Mouse (Mus musculus) left cerebral cortex, adult 18-20 months (tissue): ENCODE data around the gene Lhx9. TPM values are rescaled to one million over a fixed set of nuclear protein-coding genes. Genes with fewer than 3 reads are reported as not detected.

Source experiments
- DNase-seq, 2 experiments: peaks; one replicate each; pipeline ENCODE4 v3.0.0; 2021 to 2022; ENCODE audit warnings: low spot score in 2 of 2, mixed read lengths in 1 of 2
- long read RNA-seq, 2 experiments: library from polyadenylated mRNA; stranded (forward); transcript quantifications; one replicate each; pipeline ENCODE4 v2.0.0; 2021
- total RNA-seq, 2 experiments: library from RNA; stranded (reverse); gene quantifications; 2 replicates each; pipeline ENCODE4 v1.2.3; 2021

Lhx9 gene
- total RNA-seq = under 1 TPM; 0.70 to 1.00 TPM
- long read RNA-seq, experiment 1, partial matches to known transcripts = 1 of 1 reads
- long read RNA-seq, experiment 1, other reads (novel, unspliced or antisense) = 0 of 1 reads
- long read RNA-seq, experiment 2 = 0 reads

- no peak for DNase-seq
These were observed at the start of gene Lhx9 for GRCm38 (mm10) chr1:138848511-138849109. TSS of gene Lhx9 (minus strand) at chr1:138848577.

- DNase-seq = no peak
These were observed 47.7 kb upstream of the Lhx9 start for GRCm38 (mm10) chr1:138896088-138896487.

GRCm38 (mm10) chr1:138877470-138878254 lies 29.3 kb upstream of the Lhx9 start:
- no peak for DNase-seq

- no peak for DNase-seq
These were observed 28.1 kb upstream of the Lhx9 start for GRCm38 (mm10) chr1:138876371-138877045.

- DNase-seq = peak; percentile 66 to 77
These were observed 7.9 kb upstream of the Lhx9 start, which contains the start of gene 2310009B15Rik for GRCm38 (mm10) chr1:138856101-138856950. TSS of gene 2310009B15Rik (minus strand) at chr1:138856852.

- no peak for DNase-seq
These were observed 2.4 kb upstream of the Lhx9 start for GRCm38 (mm10) chr1:138850823-138851222.

- no peak for DNase-seq
These were observed 1.8 kb upstream of the Lhx9 start for GRCm38 (mm10) chr1:138850161-138850539.

GRCm38 (mm10) chr1:138849531-138850160 lies 1.3 kb upstream of the Lhx9 start:
- DNase-seq = no peak

- DNase-seq = no peak
These were observed 351 bp downstream of the Lhx9 start for GRCm38 (mm10) chr1:138848026-138848425.

- no peak for DNase-seq
These were observed 1.2 kb downstream of the Lhx9 start for GRCm38 (mm10) chr1:138847146-138847545.

GRCm38 (mm10) chr1:138846581-138846980 lies 1.8 kb downstream of the Lhx9 start:
- DNase-seq = no peak

- no peak for DNase-seq
These were observed 2.2 kb downstream of the Lhx9 start for GRCm38 (mm10) chr1:138846131-138846530.

GRCm38 (mm10) chr1:138845481-138845880 lies 2.9 kb downstream of the Lhx9 start:
- DNase-seq = no peak

GRCm38 (mm10) chr1:138844166-138844565 lies 4.2 kb downstream of the Lhx9 start:
- no peak for DNase-seq

GRCm38 (mm10) chr1:138843361-138844091 lies 4.9 kb downstream of the Lhx9 start:
- no peak for DNase-seq

GRCm38 (mm10) chr1:138842756-138843155 lies 5.6 kb downstream of the Lhx9 start:
- DNase-seq = no peak

- DNase-seq = no peak
These were observed 6.1 kb downstream of the Lhx9 start for GRCm38 (mm10) chr1:138842315-138842714.

GRCm38 (mm10) chr1:138841306-138842095 lies 6.9 kb downstream of the Lhx9 start:
- no peak for DNase-seq
